Mouse (Mus musculus) embryo, embryonic 11.5 days (tissue): ENCODE results near the gene Cmc1.

ENCODE experiments used
- DNase-seq: peaks from one replicate; pipeline ENCODE4 v3.0.0-alpha.2; 2012; ENCODE audit warnings: low read depth, low spot score

Cmc1 gene

DNA sequence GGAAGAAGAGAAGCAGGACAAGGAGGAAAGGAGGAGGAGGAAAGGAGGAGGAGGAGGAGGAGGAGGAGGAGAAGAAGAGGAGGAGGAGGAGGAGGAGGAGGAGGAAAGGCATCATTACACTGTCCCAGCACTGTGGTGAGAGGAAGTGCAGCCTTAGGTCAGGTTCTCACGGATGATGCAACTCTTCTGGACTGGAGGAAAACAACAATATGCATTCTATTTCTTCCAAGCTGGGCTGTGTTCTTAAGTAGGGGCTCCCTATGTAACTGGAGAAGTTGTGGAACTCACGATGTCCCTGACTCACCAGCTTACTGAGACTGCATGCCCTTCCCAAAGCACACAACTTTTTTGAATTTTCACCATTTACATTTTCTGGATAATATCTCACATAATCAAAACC lies 118.3 kb downstream of the Cmc1 start:
- DNase-seq: no peak

DNA sequence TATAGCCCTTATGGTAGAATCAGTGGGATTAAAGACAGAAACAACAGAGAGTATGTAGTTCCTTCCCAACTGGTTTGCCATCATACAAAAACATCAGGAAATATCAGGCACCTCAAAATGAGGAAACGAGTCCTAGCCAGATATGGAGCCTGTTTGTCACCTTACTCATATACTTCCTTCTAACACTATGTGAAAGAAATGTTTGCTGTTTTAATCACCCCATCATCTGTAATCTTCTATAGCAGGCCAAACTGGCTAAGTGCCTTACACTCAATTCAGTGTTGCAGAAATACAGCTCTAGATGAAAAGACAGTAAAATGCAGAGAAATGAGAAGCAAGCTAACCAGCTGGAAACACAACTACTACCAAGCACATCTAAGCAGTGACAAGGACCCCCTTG lies 119.7 kb downstream of the Cmc1 start:
- no peak for DNase-seq

DNA sequence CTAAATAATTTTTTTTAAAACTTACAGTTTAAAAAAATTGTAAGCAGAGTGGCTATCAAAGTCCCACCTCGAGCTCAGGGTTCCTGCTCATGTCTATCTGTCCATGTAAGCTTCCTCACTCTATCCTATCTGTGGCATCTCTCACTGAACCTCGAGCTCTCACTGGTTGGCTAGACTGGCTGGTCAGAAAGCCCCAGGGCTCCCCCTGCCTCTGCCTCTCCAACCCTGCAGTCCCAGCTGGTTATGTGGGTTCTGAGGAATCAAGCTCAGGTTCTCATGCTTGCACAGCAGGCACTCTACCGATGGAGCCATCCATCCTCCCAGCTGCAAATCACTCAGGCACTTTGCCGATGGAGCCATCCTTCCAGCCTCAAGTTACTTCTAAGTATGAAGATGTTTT lies 120.5 kb downstream of the Cmc1 start:
- no peak for DNase-seq

DNA sequence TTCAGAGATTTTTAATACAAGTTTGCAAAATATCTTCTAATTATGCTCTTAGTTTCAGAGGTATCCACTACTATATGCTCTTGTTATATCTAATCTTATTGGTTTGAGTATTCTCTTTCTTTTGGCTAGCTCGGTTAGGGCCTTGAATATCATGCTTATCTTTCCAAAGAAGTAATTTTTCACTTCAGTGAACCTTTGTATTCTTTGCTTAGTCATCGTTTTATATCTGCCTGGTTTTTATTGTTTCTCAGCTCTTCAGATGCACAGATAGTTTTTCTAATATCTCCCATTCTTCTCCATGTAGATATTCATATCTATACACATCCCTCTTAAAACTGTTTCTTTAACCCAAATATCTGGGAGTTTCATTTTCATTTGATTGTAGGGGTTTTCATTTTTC lies 125.0 kb downstream of the Cmc1 start:
- no peak for DNase-seq
